Mouse (Mus musculus): ENCODE measurements around the gene Lnx2. TPM values are rescaled to one million over a fixed set of nuclear protein-coding genes. Genes with fewer than 3 reads are reported as not detected.
A peak's percentile ranks its signal among the peaks of the same experiment; 100 is the strongest.

The Lnx2 gene
- polyA plus RNA-seq, 1 experiment from 2014 or later = 13.0 TPM

- Histone ChIP-seq H3K4me1 (ENCODE audit: control insufficient read depth in 2 of 2, insufficient read depth in 2 of 2, low read length in 2 of 2) (peaks cover 15 to 31% of the 10 kb centered on the region in 2 experiments), H3K4me2 (ENCODE audit: low read length) (no peak overlapping the region), H3K36me3 (ENCODE audit: control insufficient read depth, insufficient read depth, low read length) (peaks cover 51% of the 10 kb centered on the region), H3K4me3 (ENCODE audit: control insufficient read depth in 1 of 2, insufficient read depth in 1 of 2, low read depth in 1 of 2, low read length in 2 of 2) (no peak overlapping the region), H3K9ac (ENCODE audit: low read length) (no peak overlapping the region), H3K27me3 (ENCODE audit: control insufficient read depth, insufficient read depth, low read length) (no peaks in the 10 kb centered on the region), H3K9me3 (ENCODE audit: control insufficient read depth, low read length) (no peaks in the 10 kb centered on the region), H3K27ac (replicated peaks in 1 of 2; ENCODE audit: control insufficient read depth in 1 of 2, insufficient read depth in 1 of 2, low read depth in 2 of 2, low read length in 2 of 2) (peak overlapping the region in 1 of 2 experiments; percentile 59; a peak in 2 of 4 replicates)
- 77% methylated on average over 5 of the region's 5 CpGs for WGBS
- ATAC-seq (ENCODE audit: insufficient number of reproducible peaks, insufficient read depth, low FRiP score, low read depth) = no peak
These were observed 39.7 kb downstream of the Lnx2 start for GRCm38 (mm10) chr5:147036661-147037060.

- WGBS = 46% methylated on average over 10 of the region's 10 CpGs
- H3K27ac ChIP-seq (replicated peaks in 1 of 2; ENCODE audit: control insufficient read depth in 1 of 2, insufficient read depth in 1 of 2, low read depth in 2 of 2, low read length in 2 of 2) = peak overlapping the region; percentile 10 to 59; a peak in 3 of 4 replicates
- H3K9me3 ChIP-seq (ENCODE audit: control insufficient read depth, low read length) = no peaks in the 10 kb centered on the region
- ATAC-seq (ENCODE audit: insufficient number of reproducible peaks, insufficient read depth, low FRiP score, low read depth) = no peak
- no peak overlapping the region for H3K4me3 ChIP-seq (ENCODE audit: control insufficient read depth in 1 of 2, insufficient read depth in 1 of 2, low read depth in 1 of 2, low read length in 2 of 2)
- no peak overlapping the region for H3K9ac ChIP-seq (ENCODE audit: low read length)
- no peak overlapping the region for H3K4me2 ChIP-seq (ENCODE audit: low read length)
- no peaks in the 10 kb centered on the region for H3K27me3 ChIP-seq (ENCODE audit: control insufficient read depth, insufficient read depth, low read length)
- peaks cover 15 to 31% of the 10 kb centered on the region in 2 experiments for H3K4me1 ChIP-seq (ENCODE audit: control insufficient read depth in 2 of 2, insufficient read depth in 2 of 2, low read length in 2 of 2)
- peaks cover 51% of the 10 kb centered on the region for H3K36me3 ChIP-seq (ENCODE audit: control insufficient read depth, insufficient read depth, low read length)
These were observed 40.4 kb downstream of the Lnx2 start for GRCm38 (mm10) chr5:147036028-147036427.

- 58% methylated on average over 6 of the region's 6 CpGs for WGBS
- Histone ChIP-seq H3K9ac (ENCODE audit: low read length) (no peak overlapping the region), H3K4me3 (ENCODE audit: control insufficient read depth in 1 of 2, insufficient read depth in 1 of 2, low read depth in 1 of 2, low read length in 2 of 2) (no peak overlapping the region), H3K4me1 (ENCODE audit: control insufficient read depth in 2 of 2, insufficient read depth in 2 of 2, low read length in 2 of 2) (peaks cover 15 to 31% of the 10 kb centered on the region in 2 experiments), H3K36me3 (ENCODE audit: control insufficient read depth, insufficient read depth, low read length) (peaks cover 51% of the 10 kb centered on the region), H3K4me2 (ENCODE audit: low read length) (no peak overlapping the region), H3K27ac (replicated peaks in 1 of 2; ENCODE audit: control insufficient read depth in 1 of 2, insufficient read depth in 1 of 2, low read depth in 2 of 2, low read length in 2 of 2) (no peak overlapping the region), H3K9me3 (ENCODE audit: control insufficient read depth, low read length) (no peaks in the 10 kb centered on the region), H3K27me3 (ENCODE audit: control insufficient read depth, insufficient read depth, low read length) (no peaks in the 10 kb centered on the region)
- no peak for ATAC-seq (ENCODE audit: insufficient number of reproducible peaks, insufficient read depth, low FRiP score, low read depth)
These were observed 41.1 kb downstream of the Lnx2 start for GRCm38 (mm10) chr5:147035301-147035700.

- ATAC-seq (ENCODE audit: insufficient number of reproducible peaks, insufficient read depth, low FRiP score, low read depth) = no peak
- Histone ChIP-seq H3K27ac (replicated peaks in 1 of 2; ENCODE audit: control insufficient read depth in 1 of 2, insufficient read depth in 1 of 2, low read depth in 2 of 2, low read length in 2 of 2) (no peak overlapping the region), H3K36me3 (ENCODE audit: control insufficient read depth, insufficient read depth, low read length) (peaks cover 50% of the 10 kb centered on the region), H3K27me3 (ENCODE audit: control insufficient read depth, insufficient read depth, low read length) (no peaks in the 10 kb centered on the region), H3K9me3 (ENCODE audit: control insufficient read depth, low read length) (no peaks in the 10 kb centered on the region), H3K9ac (ENCODE audit: low read length) (no peak overlapping the region), H3K4me3 (ENCODE audit: control insufficient read depth in 1 of 2, insufficient read depth in 1 of 2, low read depth in 1 of 2, low read length in 2 of 2) (no peak overlapping the region), H3K4me1 (ENCODE audit: control insufficient read depth in 2 of 2, insufficient read depth in 2 of 2, low read length in 2 of 2) (peaks cover 15 to 31% of the 10 kb centered on the region in 2 experiments), H3K4me2 (ENCODE audit: low read length) (no peak overlapping the region)
- 79% methylated on average over 12 of the region's 12 CpGs for WGBS
These were observed 42.1 kb downstream of the Lnx2 start for GRCm38 (mm10) chr5:147034283-147034682.

- Histone ChIP-seq H3K9me3 (ENCODE audit: control insufficient read depth, low read length) (no peaks in the 10 kb centered on the region), H3K36me3 (ENCODE audit: control insufficient read depth, insufficient read depth, low read length) (peaks cover 58% of the 10 kb centered on the region), H3K4me3 (ENCODE audit: control insufficient read depth in 1 of 2, insufficient read depth in 1 of 2, low read depth in 1 of 2, low read length in 2 of 2) (no peak overlapping the region), H3K27me3 (ENCODE audit: control insufficient read depth, insufficient read depth, low read length) (no peaks in the 10 kb centered on the region), H3K27ac (replicated peaks in 1 of 2; ENCODE audit: control insufficient read depth in 1 of 2, insufficient read depth in 1 of 2, low read depth in 2 of 2, low read length in 2 of 2) (no peak overlapping the region), H3K4me2 (ENCODE audit: low read length) (no peak overlapping the region), H3K9ac (ENCODE audit: low read length) (no peak overlapping the region), H3K4me1 (ENCODE audit: control insufficient read depth in 2 of 2, insufficient read depth in 2 of 2, low read length in 2 of 2) (peaks cover 15 to 26% of the 10 kb centered on the region in 2 experiments)
- no peak for ATAC-seq (ENCODE audit: insufficient number of reproducible peaks, insufficient read depth, low FRiP score, low read depth)
- 86% methylated on average over 13 of the region's 13 CpGs for WGBS
These were observed 43.2 kb downstream of the Lnx2 start for GRCm38 (mm10) chr5:147033155-147033554.

- Histone ChIP-seq H3K27ac (replicated peaks in 1 of 2; ENCODE audit: control insufficient read depth in 1 of 2, insufficient read depth in 1 of 2, low read depth in 2 of 2, low read length in 2 of 2) (no peak overlapping the region), H3K36me3 (ENCODE audit: control insufficient read depth, insufficient read depth, low read length) (peaks cover 76% of the 10 kb centered on the region), H3K27me3 (ENCODE audit: control insufficient read depth, insufficient read depth, low read length) (no peaks in the 10 kb centered on the region), H3K9ac (ENCODE audit: low read length) (no peak overlapping the region), H3K4me3 (ENCODE audit: control insufficient read depth in 1 of 2, insufficient read depth in 1 of 2, low read depth in 1 of 2, low read length in 2 of 2) (no peak overlapping the region), H3K4me2 (ENCODE audit: low read length) (no peak overlapping the region), H3K9me3 (ENCODE audit: control insufficient read depth, low read length) (no peaks in the 10 kb centered on the region), H3K4me1 (ENCODE audit: control insufficient read depth in 2 of 2, insufficient read depth in 2 of 2, low read length in 2 of 2) (peaks cover 3 to 8% of the 10 kb centered on the region in 2 experiments)
- WGBS = 85% methylated on average over 14 of the region's 14 CpGs
- ATAC-seq (ENCODE audit: insufficient number of reproducible peaks, insufficient read depth, low FRiP score, low read depth) = no peak
These were observed 45.1 kb downstream of the Lnx2 start for GRCm38 (mm10) chr5:147031281-147031680.

GRCm38 (mm10) chr5:147024331-147025034 is 51.9 kb downstream of the Lnx2 start:
- WGBS = 81% methylated on average over 24 of the region's 24 CpGs
- Histone ChIP-seq H3K4me2 (ENCODE audit: low read length) (no peak overlapping the region), H3K9me3 (ENCODE audit: control insufficient read depth, low read length) (no peaks in the 10 kb centered on the region), H3K27ac (replicated peaks in 1 of 2; ENCODE audit: control insufficient read depth in 1 of 2, insufficient read depth in 1 of 2, low read depth in 2 of 2, low read length in 2 of 2) (no peak overlapping the region), H3K9ac (ENCODE audit: low read length) (no peak overlapping the region), H3K4me3 (ENCODE audit: control insufficient read depth in 1 of 2, insufficient read depth in 1 of 2, low read depth in 1 of 2, low read length in 2 of 2) (no peak overlapping the region), H3K36me3 (ENCODE audit: control insufficient read depth, insufficient read depth, low read length) (peaks cover 87% of the 10 kb centered on the region), H3K4me1 (ENCODE audit: control insufficient read depth in 2 of 2, insufficient read depth in 2 of 2, low read length in 2 of 2) (no peaks in the 10 kb centered on the region), H3K27me3 (ENCODE audit: control insufficient read depth, insufficient read depth, low read length) (no peaks in the 10 kb centered on the region)
- no peak for ATAC-seq (ENCODE audit: insufficient number of reproducible peaks, insufficient read depth, low FRiP score, low read depth)

All from heart, embryonic 14.5 days (tissue).